ENCODE assay signal across 17 mouse cellular contexts in the genomic region with DNA sequence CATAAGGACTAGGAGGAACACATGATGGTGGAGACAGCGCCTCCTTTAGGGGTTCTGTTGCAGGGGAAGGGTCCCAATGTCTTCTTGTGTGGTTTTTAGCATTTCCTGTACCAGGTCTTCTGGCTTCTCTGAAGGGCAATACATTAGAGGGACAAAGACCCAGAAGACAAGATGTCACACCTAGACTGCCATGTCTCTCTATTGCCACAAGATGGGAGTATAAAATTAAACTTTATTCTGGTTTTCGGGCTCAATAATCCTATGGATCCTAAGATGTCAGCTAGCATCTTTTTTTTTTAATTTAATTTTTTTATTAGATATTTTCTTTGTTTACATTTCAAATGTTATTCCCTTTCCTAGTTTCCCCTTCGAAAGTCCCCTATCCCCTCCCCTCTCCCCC. TPM values are rescaled to one million over a fixed set of nuclear protein-coding genes. Genes with fewer than 3 reads are reported as not detected.
A peak's percentile ranks its signal among the peaks of the same experiment; 100 is the strongest.
DNase-seq lines count a peak whose midpoint lies in the region; ATAC-seq and TF ChIP-seq lines count a peak whose summit lies in the region.
"Had no signal": no experiment of that assay in that cellular context is flagged by ENCODE, and none has a peak within 500 bp of the region (broad histone marks: within the 10 kb centered on the region; RNA-seq: fewer than 3 reads in every experiment).

No protein-coding gene starts in this region.

- no peak overlapping the region for H3K4me2 ChIP-seq in hindbrain, embryonic 16.5 days (ENCODE audit: low read length)
- no peak overlapping the region for H3K4me2 ChIP-seq in hindbrain, embryonic 12.5 days (replicated peaks)
- no peak overlapping the region for H3K4me2 ChIP-seq in lung, postnatal 0 days (replicated peaks; ENCODE audit: low read depth, low read length)
- H3K4me2 ChIP-seq: midbrain, embryonic 13.5 days; neural tube, embryonic 12.5 days had no signal

- 0 out of 2 replicates have a peak, but pooled peaks have one; percentile 24 for ATAC-seq in hindbrain, embryonic 16.5 days
- ATAC-seq in hindbrain, embryonic 12.5 days (ENCODE audit: low FRiP score) = no peak
- no peak for ATAC-seq in lung, postnatal 0 days
- peak; percentile 60; the same call in 1 of the 2 replicates for ATAC-seq in common myeloid progenitor, adult 5-6 weeks (replicated peaks; ENCODE audit: low read depth, poor library complexity, severe bottlenecking)
- no peak for ATAC-seq in granulocyte monocyte progenitor cell, adult 5-6 weeks (replicated peaks; ENCODE audit: poor library complexity, severe bottlenecking)
- ATAC-seq: midbrain, embryonic 13.5 days had no signal

- no peak for TF ChIP-seq EP300 in lung, postnatal 0 days (IDR thresholded peaks at IDR 0.05)

- H3K9ac ChIP-seq in hindbrain, embryonic 16.5 days (ENCODE audit: low read depth, low read length) = no peak overlapping the region
- no peak overlapping the region for H3K9ac ChIP-seq in hindbrain, embryonic 12.5 days
- no peak overlapping the region for H3K9ac ChIP-seq in lung, postnatal 0 days (replicated peaks; ENCODE audit: low read depth)
- H3K9ac ChIP-seq: neural tube, embryonic 12.5 days had no signal

- H3K27me3 ChIP-seq in hindbrain, embryonic 16.5 days (replicated peaks; ENCODE audit: control insufficient read depth, insufficient read depth, low read length) = no peaks in the 10 kb centered on the region
- no peaks in the 10 kb centered on the region for H3K27me3 ChIP-seq in hindbrain, embryonic 12.5 days
- no peaks in the 10 kb centered on the region for H3K27me3 ChIP-seq in lung, postnatal 0 days (replicated peaks; ENCODE audit: insufficient read depth, low read length)
- H3K27me3 ChIP-seq in E14TG2a.4 (ENCODE audit: insufficient read depth, low read length) = peaks cover 4% of the 10 kb centered on the region
- H3K27me3 ChIP-seq: midbrain, embryonic 13.5 days; neural tube, embryonic 12.5 days had no signal

- DNase-seq in lung, postnatal 0 days (ENCODE audit: low spot score) = no peak
- DNase-seq in lung, adult 18-20 months = no peak
- DNase-seq in layer of hippocampus, adult 11-12 months (ENCODE audit: low spot score) = no peak
- DNase-seq: adrenal gland, adult 2 months; cerebellum, adult 9-11 months; heart, postnatal 4 days; kidney, adult 18-20 months; kidney, postnatal 4 days; spleen, adult 18-20 months had no signal

- peak; percentile 41 for TF ChIP-seq CTCF in lung, postnatal 0 days (IDR thresholded peaks at IDR 0.05)
- TF ChIP-seq CTCF in E14TG2a.4 (conservative IDR thresholded peaks at IDR 0.05; ENCODE audit: low read length) = peak; percentile 47

- H3K4me3 ChIP-seq in hindbrain, embryonic 16.5 days (ENCODE audit: low read length) = no peak overlapping the region
- H3K4me3 ChIP-seq in hindbrain, embryonic 12.5 days = no peak overlapping the region
- H3K4me3 ChIP-seq in lung, postnatal 0 days (ENCODE audit: low read depth, low read length) = no peak overlapping the region
- H3K4me3 ChIP-seq in E14TG2a.4 (replicated peaks; ENCODE audit: low read length) = no peak overlapping the region
- H3K4me3 ChIP-seq: heart, embryonic 10.5 days; midbrain, embryonic 13.5 days; neural tube, embryonic 12.5 days had no signal

- H3K36me3 ChIP-seq in hindbrain, embryonic 16.5 days (ENCODE audit: control insufficient read depth, insufficient read depth, low read length) = no peaks in the 10 kb centered on the region
- no peaks in the 10 kb centered on the region for H3K36me3 ChIP-seq in hindbrain, embryonic 12.5 days
- no peaks in the 10 kb centered on the region for H3K36me3 ChIP-seq in lung, postnatal 0 days (ENCODE audit: insufficient read depth, low read length)
- H3K36me3 ChIP-seq in E14TG2a.4 (ENCODE audit: insufficient read depth, low read length) = no peaks in the 10 kb centered on the region
- H3K36me3 ChIP-seq: heart, embryonic 10.5 days; midbrain, embryonic 13.5 days; neural tube, embryonic 12.5 days had no signal

- no peaks in the 10 kb centered on the region for H3K4me1 ChIP-seq in hindbrain, embryonic 16.5 days (ENCODE audit: control insufficient read depth, insufficient read depth, low read depth, low read length)
- H3K4me1 ChIP-seq in hindbrain, embryonic 12.5 days = no peaks in the 10 kb centered on the region
- H3K4me1 ChIP-seq in lung, postnatal 0 days (ENCODE audit: insufficient read depth, low read depth, low read length) = no peaks in the 10 kb centered on the region
- peaks cover 6% of the 10 kb centered on the region; the same call in 1 of the 2 replicates for H3K4me1 ChIP-seq in E14TG2a.4 (replicated peaks; ENCODE audit: low read depth, low read length)
- H3K4me1 ChIP-seq: heart, embryonic 10.5 days; midbrain, embryonic 13.5 days; neural tube, embryonic 12.5 days had no signal

- H3K9me3 ChIP-seq in hindbrain, embryonic 16.5 days (ENCODE audit: control insufficient read depth, low read length) = no peaks in the 10 kb centered on the region
- no peaks in the 10 kb centered on the region for H3K9me3 ChIP-seq in hindbrain, embryonic 12.5 days (replicated peaks)
- no peaks in the 10 kb centered on the region for H3K9me3 ChIP-seq in lung, postnatal 0 days (ENCODE audit: low read length)
- H3K9me3 ChIP-seq in E14TG2a.4 (ENCODE audit: low read length) = no peaks in the 10 kb centered on the region
- H3K9me3 ChIP-seq: heart, embryonic 10.5 days; midbrain, embryonic 13.5 days; neural tube, embryonic 12.5 days had no signal

- 69% methylated on average over 3 of the region's 3 CpGs for WGBS in hindbrain, embryonic 16.5 days
- 69% methylated on average over 3 of the region's 3 CpGs for WGBS in hindbrain, embryonic 12.5 days
- WGBS in lung, postnatal 0 days = 50% methylated on average over 3 of the region's 3 CpGs

- H3K27ac ChIP-seq in hindbrain, embryonic 16.5 days (ENCODE audit: low read depth, low read length) = no peak overlapping the region
- H3K27ac ChIP-seq in hindbrain, embryonic 12.5 days = no peak overlapping the region
- no peak overlapping the region for H3K27ac ChIP-seq in lung, postnatal 0 days (ENCODE audit: low read length)
- H3K27ac ChIP-seq: heart, embryonic 10.5 days; neural tube, embryonic 12.5 days had no signal

RNA-seq across cellular contexts. Expression of a gene that starts 16.8 kb away (rescaled TPM):
- polyA plus RNA-seq in hindbrain, embryonic 16.5 days (2015; fragmentation: Nextera tagmentation; extraction: Ambion mirVana) = 0.44 and 0.75 TPM in 2 replicates
- polyA plus RNA-seq in hindbrain, embryonic 12.5 days (2016; fragmentation: Nextera tagmentation; extraction: Ambion mirVana) = 0.79 and 0.83 TPM in 2 replicates
- 0.70 and 0.95 TPM in 2 replicates for polyA plus RNA-seq in lung, postnatal 0 days (2015; fragmentation: Nextera tagmentation; extraction: Ambion mirVana)
- not detected in 2 replicates for total RNA-seq in common myeloid progenitor, adult 5-6 weeks (2017)
- total RNA-seq in granulocyte monocyte progenitor cell, adult 5-6 weeks (2014; fragmentation: Nextera tagmentation) = not detected in 2 replicates
- not detected in 2 replicates for total RNA-seq in granulocyte monocyte progenitor cell, adult 5-6 weeks (2017)

RNA-seq across cellular contexts. Expression of a gene that starts 19.0 kb away (rescaled TPM):
- 0.68 and 0.94 TPM in 2 replicates for polyA plus RNA-seq in hindbrain, embryonic 16.5 days (2015; fragmentation: Nextera tagmentation; extraction: Ambion mirVana)
- polyA plus RNA-seq in hindbrain, embryonic 12.5 days (2016; fragmentation: Nextera tagmentation; extraction: Ambion mirVana) = 0.64 and 1.3 TPM in 2 replicates
- polyA plus RNA-seq in lung, postnatal 0 days (2015; fragmentation: Nextera tagmentation; extraction: Ambion mirVana) = 16.2 and 18.4 TPM in 2 replicates
- total RNA-seq in common myeloid progenitor, adult 5-6 weeks (2017) = 0.09 TPM in 1 of 2 replicates, not detected in the other
- 0.34 TPM in 1 of 2 replicates, not detected in the other for total RNA-seq in granulocyte monocyte progenitor cell, adult 5-6 weeks (2014; fragmentation: Nextera tagmentation)
- not detected in 2 replicates for total RNA-seq in granulocyte monocyte progenitor cell, adult 5-6 weeks (2017)

RNA-seq across cellular contexts. Expression of a gene that starts 19.1 kb away (rescaled TPM):
- 114 and 121 TPM in 2 replicates for polyA plus RNA-seq in hindbrain, embryonic 16.5 days (2015; fragmentation: Nextera tagmentation; extraction: Ambion mirVana)
- 230 and 238 TPM in 2 replicates for polyA plus RNA-seq in hindbrain, embryonic 12.5 days (2016; fragmentation: Nextera tagmentation; extraction: Ambion mirVana)
- 38.8 and 44.6 TPM in 2 replicates for polyA plus RNA-seq in lung, postnatal 0 days (2015; fragmentation: Nextera tagmentation; extraction: Ambion mirVana)
- total RNA-seq in common myeloid progenitor, adult 5-6 weeks (2017) = 49.4 and 69.0 TPM in 2 replicates
- 64.1 and 67.8 TPM in 2 replicates for total RNA-seq in granulocyte monocyte progenitor cell, adult 5-6 weeks (2014; fragmentation: Nextera tagmentation)
- 34.0 and 43.0 TPM in 2 replicates for total RNA-seq in granulocyte monocyte progenitor cell, adult 5-6 weeks (2017)

RNA-seq across cellular contexts. Expression of a gene that starts 56.3 kb away (rescaled TPM):
- 3.0 TPM in 2 replicates for polyA plus RNA-seq in hindbrain, embryonic 16.5 days (2015; fragmentation: Nextera tagmentation; extraction: Ambion mirVana)
- polyA plus RNA-seq in hindbrain, embryonic 12.5 days (2016; fragmentation: Nextera tagmentation; extraction: Ambion mirVana) = 0.62 and 1.1 TPM in 2 replicates
- not detected in 2 replicates for polyA plus RNA-seq in lung, postnatal 0 days (2015; fragmentation: Nextera tagmentation; extraction: Ambion mirVana)
- not detected in 2 replicates for total RNA-seq in common myeloid progenitor, adult 5-6 weeks (2017)
- total RNA-seq in granulocyte monocyte progenitor cell, adult 5-6 weeks (2014; fragmentation: Nextera tagmentation) = not detected in 2 replicates
- not detected in 2 replicates for total RNA-seq in granulocyte monocyte progenitor cell, adult 5-6 weeks (2017)
- total RNA-seq: adrenal gland, adult 2 months; heart, postnatal 4 days had no signal
- polyA plus RNA-seq: adrenal gland, adult 2 months; heart, embryonic 10.5 days had no signal

Comparison
In these comparisons a context has a peak if more than half of its experiments do, and no peak if none do; other contexts are left out.
1. ATAC-seq: peak in hindbrain, embryonic 16.5 days (single experiment) and common myeloid progenitor, adult 5-6 weeks (single experiment); none in hindbrain, embryonic 12.5 days (single experiment), lung, postnatal 0 days (single experiment) and granulocyte monocyte progenitor cell, adult 5-6 weeks (single experiment).